Mouse (Mus musculus): ENCODE data around the gene Smg7. TPM values are rescaled to one million over a fixed set of nuclear protein-coding genes. Genes with fewer than 3 reads are reported as not detected.

Smg7 gene
- polyA plus RNA-seq, 1 experiment from 2014 or later: 14.4 TPM

GRCm38 (mm10) chr1:152835061-152835460 is 67.4 kb downstream of the Smg7 start:
- TF ChIP-seq EP300 (IDR thresholded peaks at IDR 0.05) (no peak), CTCF (IDR thresholded peaks at IDR 0.05) (no peak)
- H3K9ac ChIP-seq (replicated peaks; ENCODE audit: low read depth): no peak overlapping the region
- H3K4me3 ChIP-seq (ENCODE audit: low read depth, low read length): no peak overlapping the region
- ATAC-seq (no peak), DNase-seq (ENCODE audit: low spot score) (no peak)
- H3K36me3 ChIP-seq (ENCODE audit: insufficient read depth, low read length): peaks cover 19% of the 10 kb centered on the region
- no peaks in the 10 kb centered on the region for H3K27me3 ChIP-seq (replicated peaks; ENCODE audit: insufficient read depth, low read length)
- H3K4me2 ChIP-seq (replicated peaks; ENCODE audit: low read depth, low read length): no peak overlapping the region
- H3K27ac ChIP-seq (ENCODE audit: low read length): no peak overlapping the region
- no peaks in the 10 kb centered on the region for H3K9me3 ChIP-seq (ENCODE audit: low read length)
- 93% methylated on average over 3 of the region's 3 CpGs for WGBS
- no peaks in the 10 kb centered on the region for H3K4me1 ChIP-seq (ENCODE audit: insufficient read depth, low read depth, low read length)

- 75% methylated on average over 6 of the region's 6 CpGs for WGBS
- TF ChIP-seq EP300 (IDR thresholded peaks at IDR 0.05): no peak
- TF ChIP-seq CTCF (IDR thresholded peaks at IDR 0.05): no peak
- no peak overlapping the region for H3K4me3 ChIP-seq (ENCODE audit: low read depth, low read length)
- H3K27ac ChIP-seq (ENCODE audit: low read length): no peak overlapping the region
- no peaks in the 10 kb centered on the region for H3K9me3 ChIP-seq (ENCODE audit: low read length)
- DNase-seq (ENCODE audit: low spot score): no peak
- H3K4me2 ChIP-seq (replicated peaks; ENCODE audit: low read depth, low read length): no peak overlapping the region
- no peak for ATAC-seq
- no peaks in the 10 kb centered on the region for H3K4me1 ChIP-seq (ENCODE audit: insufficient read depth, low read depth, low read length)
- no peak overlapping the region for H3K9ac ChIP-seq (replicated peaks; ENCODE audit: low read depth)
- H3K27me3 ChIP-seq (replicated peaks; ENCODE audit: insufficient read depth, low read length): no peaks in the 10 kb centered on the region
- no peaks in the 10 kb centered on the region for H3K36me3 ChIP-seq (ENCODE audit: insufficient read depth, low read length)
Observed at GRCm38 (mm10) chr1:152832316-152832715, 70.1 kb downstream of the Smg7 start.

GRCm38 (mm10) chr1:152831619-152832018 is 70.8 kb downstream of the Smg7 start:
- H3K9ac ChIP-seq (replicated peaks; ENCODE audit: low read depth): no peak overlapping the region
- no peaks in the 10 kb centered on the region for H3K36me3 ChIP-seq (ENCODE audit: insufficient read depth, low read length)
- ATAC-seq (no peak), DNase-seq (ENCODE audit: low spot score) (no peak)
- H3K4me1 ChIP-seq (ENCODE audit: insufficient read depth, low read depth, low read length): no peaks in the 10 kb centered on the region
- no peaks in the 10 kb centered on the region for H3K27me3 ChIP-seq (replicated peaks; ENCODE audit: insufficient read depth, low read length)
- H3K4me3 ChIP-seq (ENCODE audit: low read depth, low read length): no peak overlapping the region
- no peaks in the 10 kb centered on the region for H3K9me3 ChIP-seq (ENCODE audit: low read length)
- TF ChIP-seq CTCF (IDR thresholded peaks at IDR 0.05): no peak
- no peak for TF ChIP-seq EP300 (IDR thresholded peaks at IDR 0.05)
- WGBS: 75% methylated on average over 5 of the region's 5 CpGs
- no peak overlapping the region for H3K27ac ChIP-seq (ENCODE audit: low read length)
- H3K4me2 ChIP-seq (replicated peaks; ENCODE audit: low read depth, low read length): no peak overlapping the region

GRCm38 (mm10) chr1:152831003-152831402 is 71.4 kb downstream of the Smg7 start:
- H3K9me3 ChIP-seq (ENCODE audit: low read length): no peaks in the 10 kb centered on the region
- no peaks in the 10 kb centered on the region for H3K36me3 ChIP-seq (ENCODE audit: insufficient read depth, low read length)
- no peak overlapping the region for H3K9ac ChIP-seq (replicated peaks; ENCODE audit: low read depth)
- H3K4me3 ChIP-seq (ENCODE audit: low read depth, low read length): no peak overlapping the region
- no peaks in the 10 kb centered on the region for H3K27me3 ChIP-seq (replicated peaks; ENCODE audit: insufficient read depth, low read length)
- 82% methylated on average over 8 of the region's 8 CpGs for WGBS
- no peak for TF ChIP-seq EP300 (IDR thresholded peaks at IDR 0.05)
- TF ChIP-seq CTCF (IDR thresholded peaks at IDR 0.05): no peak
- no peak for ATAC-seq
- DNase-seq (ENCODE audit: low spot score): no peak
- H3K4me1 ChIP-seq (ENCODE audit: insufficient read depth, low read depth, low read length): no peaks in the 10 kb centered on the region
- no peak overlapping the region for H3K4me2 ChIP-seq (replicated peaks; ENCODE audit: low read depth, low read length)
- H3K27ac ChIP-seq (ENCODE audit: low read length): no peak overlapping the region

GRCm38 (mm10) chr1:152830054-152830453 is 72.4 kb downstream of the Smg7 start:
- Histone ChIP-seq H3K4me2 (replicated peaks; ENCODE audit: low read depth, low read length) (no peak overlapping the region), H3K9me3 (ENCODE audit: low read length) (no peaks in the 10 kb centered on the region), H3K9ac (replicated peaks; ENCODE audit: low read depth) (no peak overlapping the region), H3K27ac (ENCODE audit: low read length) (no peak overlapping the region), H3K4me1 (ENCODE audit: insufficient read depth, low read depth, low read length) (no peaks in the 10 kb centered on the region), H3K27me3 (replicated peaks; ENCODE audit: insufficient read depth, low read length) (no peaks in the 10 kb centered on the region), H3K4me3 (ENCODE audit: low read depth, low read length) (no peak overlapping the region), H3K36me3 (ENCODE audit: insufficient read depth, low read length) (no peaks in the 10 kb centered on the region)
- no peak for DNase-seq (ENCODE audit: low spot score)
- TF ChIP-seq CTCF (IDR thresholded peaks at IDR 0.05) (no peak), EP300 (IDR thresholded peaks at IDR 0.05) (no peak)
- WGBS: 92% methylated on average over 9 of the region's 9 CpGs
- ATAC-seq: no peak

- Histone ChIP-seq H3K4me1 (ENCODE audit: insufficient read depth, low read depth, low read length) (no peaks in the 10 kb centered on the region), H3K27ac (ENCODE audit: low read length) (no peak overlapping the region), H3K4me2 (replicated peaks; ENCODE audit: low read depth, low read length) (no peak overlapping the region), H3K4me3 (ENCODE audit: low read depth, low read length) (no peak overlapping the region), H3K9me3 (ENCODE audit: low read length) (no peaks in the 10 kb centered on the region), H3K27me3 (replicated peaks; ENCODE audit: insufficient read depth, low read length) (no peaks in the 10 kb centered on the region), H3K36me3 (ENCODE audit: insufficient read depth, low read length) (no peaks in the 10 kb centered on the region), H3K9ac (replicated peaks; ENCODE audit: low read depth) (no peak overlapping the region)
- DNase-seq (ENCODE audit: low spot score) (no peak), ATAC-seq (no peak)
- 65% methylated on average over 10 of the region's 10 CpGs for WGBS
- TF ChIP-seq CTCF (IDR thresholded peaks at IDR 0.05) (no peak), EP300 (IDR thresholded peaks at IDR 0.05) (no peak)
Observed at GRCm38 (mm10) chr1:152828637-152829355, 73.7 kb downstream of the Smg7 start.

Measured in lung, postnatal 0 days (tissue).